Mouse (Mus musculus) right cerebral cortex, postnatal 36 days (tissue): ENCODE data around the gene Nefh.

Experiments
- DNase-seq, 2 experiments: peaks; one replicate each; pipeline ENCODE4 v3.0.0; 2022; ENCODE audit warnings: low spot score in 2 of 2, mixed read lengths in 1 of 2

Gene Nefh

GRCm38 (mm10) chr11:4953401-4953800 is 5.5 kb upstream of the Nefh start:
- no peak for DNase-seq

- no peak for DNase-seq
These were observed 1.6 kb upstream of the Nefh start for GRCm38 (mm10) chr11:4949256-4950044.

- DNase-seq = no peak
These were observed 928 bp upstream of the Nefh start for GRCm38 (mm10) chr11:4948792-4949191.

GRCm38 (mm10) chr11:4946947-4947812 is 684 bp downstream of the Nefh start:
- DNase-seq = peak; percentile 90 to 92

GRCm38 (mm10) chr11:4946530-4946929 is 1.3 kb downstream of the Nefh start:
- no peak for DNase-seq

GRCm38 (mm10) chr11:4936243-4936642 is 11.6 kb downstream of the Nefh start:
- DNase-seq = no peak

- DNase-seq = no peak
These were observed 16.8 kb downstream of the Nefh start for GRCm38 (mm10) chr11:4931009-4931601.

- peak in 1 of 2 experiments; percentile 69 for DNase-seq
These were observed 20.6 kb downstream of the Nefh start for GRCm38 (mm10) chr11:4927224-4927623.

- DNase-seq = no peak
These were observed 26.1 kb downstream of the Nefh start for GRCm38 (mm10) chr11:4921751-4922150.

- DNase-seq = no peak
These were observed 26.6 kb downstream of the Nefh start for GRCm38 (mm10) chr11:4921281-4921680.

GRCm38 (mm10) chr11:4916068-4916467 is 31.8 kb downstream of the Nefh start:
- peak; percentile 32 to 38 for DNase-seq

- DNase-seq = no peak
These were observed 41.6 kb downstream of the Nefh start for GRCm38 (mm10) chr11:4906231-4906630.

GRCm38 (mm10) chr11:4901956-4902355 is 45.9 kb downstream of the Nefh start:
- DNase-seq = no peak

- DNase-seq = no peak
These were observed 47.4 kb downstream of the Nefh start for GRCm38 (mm10) chr11:4900437-4900836.

- DNase-seq = peak; percentile 72 to 83
These were observed 52.7 kb downstream of the Nefh start, which contains the start of gene Thoc5 for GRCm38 (mm10) chr11:4894848-4895816. TSS of gene Thoc5 (plus strand) at chr11:4895320.
